Mouse (Mus musculus): Measurements from ENCODE around the gene Pold4. TPM values are rescaled to one million over a fixed set of nuclear protein-coding genes. Genes with fewer than 3 reads are reported as not detected.

Gene Pold4
- polyA plus RNA-seq (2017; shearing (Covaris generic)) = 100 to 1,000 TPM; 107 to 109 TPM

DNA sequence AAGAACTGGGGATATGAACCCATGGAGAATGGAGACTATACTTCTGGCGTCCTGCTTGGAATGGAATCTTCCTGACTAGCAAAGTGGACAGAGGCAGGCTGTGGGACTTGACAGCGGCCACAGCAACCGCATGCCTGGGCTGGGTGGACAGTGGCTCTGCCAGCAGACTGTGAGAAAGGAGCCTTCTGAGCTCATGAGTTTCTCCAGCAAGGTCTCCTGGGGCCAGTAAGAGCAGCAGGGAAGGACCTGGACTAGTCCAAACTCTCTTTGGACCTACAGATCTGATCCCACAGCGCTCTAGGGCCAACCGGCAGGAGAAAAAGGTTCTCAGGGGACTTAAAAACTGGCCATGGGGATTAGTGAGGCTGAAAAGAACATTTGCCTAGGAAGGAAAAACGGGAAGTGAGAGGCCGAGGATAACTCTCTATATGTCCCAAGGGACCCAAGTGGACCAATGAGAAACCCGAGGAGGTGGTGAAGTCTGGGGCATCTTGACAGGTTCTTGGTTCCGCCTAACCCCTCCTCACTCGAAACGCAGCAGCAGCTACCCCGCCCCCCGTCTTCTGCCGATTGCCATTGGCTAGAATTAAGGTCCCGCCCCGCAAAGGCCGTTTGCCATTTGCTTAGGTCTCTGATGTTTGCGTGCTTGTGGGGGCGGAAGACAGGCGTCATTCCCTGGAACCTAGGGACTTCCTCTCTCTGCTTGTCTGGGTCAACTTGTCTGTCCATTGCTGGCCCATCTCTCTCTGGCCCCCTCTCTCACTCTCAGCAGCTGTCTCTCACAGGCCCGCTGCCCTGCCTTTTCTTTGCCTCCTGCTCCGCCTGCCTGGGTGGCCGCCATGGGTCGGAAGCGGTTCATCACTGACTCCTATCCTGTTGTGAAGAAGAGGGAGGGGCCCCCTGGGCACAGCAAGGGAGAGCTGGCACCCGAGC lies at the start of gene Pold4:
Gene Pold4 (plus strand): TSS at position 647 of the 933 bp plus-strand sequence.

GRCm38 (mm10) chr19:4190831-4191334 lies 40.8 kb upstream of the Pold4 start, which contains the start of gene Tbc1d10c:
Tbc1d10c (minus strand) TSS chr19:4191284.

GRCm38 (mm10) chr19:4191528-4192250 lies 40.0 kb upstream of the Pold4 start, which contains the start of gene Ppp1ca:
Ppp1ca (plus strand) TSS chr19:4192065.

GRCm38 (mm10) chr19:4201291-4201909 lies 30.3 kb upstream of the Pold4 start, which contains the start of gene Rad9a:
Rad9a (minus strand) TSS chr19:4201662.

DNA sequence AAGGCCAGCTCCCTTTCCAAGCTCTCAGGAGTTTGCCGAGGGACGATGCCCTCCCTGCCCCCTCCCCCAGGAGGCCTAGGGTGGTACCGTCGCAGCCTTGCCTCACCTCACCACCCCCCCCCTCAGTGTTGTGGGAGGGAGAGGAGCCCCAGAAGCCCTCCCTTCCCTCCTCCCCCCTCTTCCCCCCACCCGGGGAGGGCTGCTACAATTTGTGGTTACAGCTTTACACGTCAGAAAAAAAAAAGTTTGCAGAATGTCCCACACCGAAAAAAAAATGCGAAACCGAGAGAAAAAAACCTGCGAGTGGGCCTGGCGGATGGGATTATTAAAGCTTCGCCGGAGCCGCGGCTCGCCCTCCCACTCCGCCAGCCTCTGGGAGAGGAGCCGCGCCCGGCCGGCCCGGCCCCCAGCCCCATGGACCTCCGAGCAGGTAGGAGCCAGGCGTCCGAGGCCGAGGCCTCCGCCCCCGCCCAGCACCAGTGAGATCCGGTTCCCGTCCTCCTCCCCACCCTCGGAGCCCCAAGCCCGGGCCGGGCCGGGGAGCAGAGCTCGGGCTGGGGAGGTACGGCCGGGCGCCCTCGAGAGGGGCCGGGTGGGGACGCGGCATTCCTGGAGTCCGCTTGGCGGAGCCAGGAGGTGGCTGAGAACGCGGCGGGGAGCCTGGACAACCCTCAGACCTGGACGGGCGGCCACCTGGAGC lies 17.5 kb upstream of the Pold4 start, which contains the start of the genes Clcf1 and AC109138.7:
Gene Clcf1 (plus strand): TSS at position 168 of the 700 bp plus-strand sequence.
Gene AC109138.7 (plus strand): TSS at position 287 of the 700 bp plus-strand sequence.

GRCm38 (mm10) chr19:4268566-4269361 lies 37.1 kb downstream of the Pold4 start, which contains the start of gene Ssh3:
Ssh3 (minus strand) TSS chr19:4269180.

GRCm38 (mm10) chr19:4282898-4283553 lies 51.3 kb downstream of the Pold4 start, which contains the start of gene Ankrd13d:
Ankrd13d (minus strand) TSS chr19:4283137.

Other genes with a start within 250 kb of the Pold4 start
- gene Acy3, start 245.3 kb upstream of the Pold4 start, polyA plus RNA-seq (2017; shearing (Covaris generic)) = under 1 TPM in 1 of 2 experiments, not detected in 1; 0.36 TPM
- 1 to 10 TPM in 1 of 2 experiments, not detected in 1; 1.2 TPM for gene Tbx10, start 239.1 kb upstream of the Pold4 start, polyA plus RNA-seq (2017; shearing (Covaris generic))
- 10 to 100 TPM; 14.8 to 15.3 TPM for gene Nudt8, start 231.3 kb upstream of the Pold4 start, polyA plus RNA-seq (2017; shearing (Covaris generic))
- 1 to 10 TPM; 1.2 to 4.0 TPM for gene Gm49405, start 231.3 kb upstream of the Pold4 start, polyA plus RNA-seq (2017; shearing (Covaris generic))
- gene Doc2g, start 228.6 kb upstream of the Pold4 start, polyA plus RNA-seq (2017; shearing (Covaris generic)) = 1 to 10 TPM in 1 of 2 experiments, under 1 TPM in 1; 0.68 to 4.7 TPM
- gene Ndufv1, start 219.1 kb upstream of the Pold4 start, polyA plus RNA-seq (2017; shearing (Covaris generic)) = 100 to 1,000 TPM; 152 to 159 TPM
- 100 to 1,000 TPM; 537 to 539 TPM for gene Gstp1, start 193.9 kb upstream of the Pold4 start, polyA plus RNA-seq (2017; shearing (Covaris generic))
- gene Gstp2, start 185.9 kb upstream of the Pold4 start, polyA plus RNA-seq (2017; shearing (Covaris generic)) = 10 to 100 TPM in 1 of 2 experiments, 1 to 10 TPM in 1; 3.0 to 16.9 TPM
- gene Gstp3, start 172.3 kb upstream of the Pold4 start, polyA plus RNA-seq (2017; shearing (Covaris generic)) = 100 to 1,000 TPM in 1 of 2 experiments, 10 to 100 TPM in 1; 94.0 to 111 TPM
- not detected for gene Cabp2, start 150.3 kb upstream of the Pold4 start, polyA plus RNA-seq (2017; shearing (Covaris generic))
- 100 to 1,000 TPM; 834 to 888 TPM for gene Cdk2ap2, start 134.7 kb upstream of the Pold4 start, polyA plus RNA-seq (2017; shearing (Covaris generic))
- gene Pitpnm1, start 131.9 kb upstream of the Pold4 start, polyA plus RNA-seq (2017; shearing (Covaris generic)) = 100 to 1,000 TPM; 344 to 350 TPM
- 100 to 1,000 TPM; 182 to 196 TPM for gene Aip, start 106.0 kb upstream of the Pold4 start, polyA plus RNA-seq (2017; shearing (Covaris generic))
- 1 to 10 TPM in 1 of 2 experiments, under 1 TPM in 1; 0.18 to 1.7 TPM for gene Gpr152, start 92.1 kb upstream of the Pold4 start, polyA plus RNA-seq (2017; shearing (Covaris generic))
- gene Cabp4, start 87.9 kb upstream of the Pold4 start, polyA plus RNA-seq (2017; shearing (Covaris generic)) = under 1 TPM; 0.38 to 0.82 TPM
- 100 to 1,000 TPM; 373 to 413 TPM for gene Coro1b, start 83.3 kb upstream of the Pold4 start, polyA plus RNA-seq (2017; shearing (Covaris generic))
- 1,000 to 10,000 TPM; 1,211 to 1,532 TPM for gene Ptprcap, start 78.3 kb upstream of the Pold4 start, polyA plus RNA-seq (2017; shearing (Covaris generic))
- gene Rps6kb2, start 68.5 kb upstream of the Pold4 start, polyA plus RNA-seq (2017; shearing (Covaris generic)) = 10 to 100 TPM; 46.4 to 51.4 TPM
- gene Carns1, start 56.4 kb upstream of the Pold4 start, polyA plus RNA-seq (2017; shearing (Covaris generic)) = 10 to 100 TPM; 19.4 to 27.5 TPM
- 100 to 1,000 TPM; 738 to 929 TPM for gene Tbc1d10c, start 40.6 kb upstream of the Pold4 start, polyA plus RNA-seq (2017; shearing (Covaris generic))
- gene Ppp1ca, start 39.8 kb upstream of the Pold4 start, polyA plus RNA-seq (2017; shearing (Covaris generic)) = 1,000 to 10,000 TPM; 1,029 to 1,265 TPM
- gene Rad9a, start 30.2 kb upstream of the Pold4 start, polyA plus RNA-seq (2017; shearing (Covaris generic)) = 100 to 1,000 TPM in 1 of 2 experiments, 10 to 100 TPM in 1; 59.1 to 116 TPM
- 10 to 100 TPM; 27.4 to 50.0 TPM for gene Clcf1, start 17.7 kb upstream of the Pold4 start, polyA plus RNA-seq (2017; shearing (Covaris generic))
- gene AC109138.7, start 17.5 kb upstream of the Pold4 start, polyA plus RNA-seq (2017; shearing (Covaris generic)) = not detected
- under 1 TPM; 0.23 to 0.65 TPM for gene Ssh3, start 37.3 kb downstream of the Pold4 start, polyA plus RNA-seq (2017; shearing (Covaris generic))
- gene Ankrd13d, start 51.2 kb downstream of the Pold4 start, polyA plus RNA-seq (2017; shearing (Covaris generic)) = 1 to 10 TPM; 5.6 to 7.5 TPM
- gene Grk2, start 74.3 kb downstream of the Pold4 start, polyA plus RNA-seq (2017; shearing (Covaris generic)) = 100 to 1,000 TPM; 240 to 286 TPM
- 10 to 100 TPM; 66.7 to 84.1 TPM for gene Kdm2a, start 166.4 kb downstream of the Pold4 start, polyA plus RNA-seq (2017; shearing (Covaris generic))
- gene Rhod, start 207.5 kb downstream of the Pold4 start, polyA plus RNA-seq (2017; shearing (Covaris generic)) = 1 to 10 TPM; 1.9 to 9.8 TPM
- gene Syt12, start 245.5 kb downstream of the Pold4 start, polyA plus RNA-seq (2017; shearing (Covaris generic)) = 1 to 10 TPM in 1 of 2 experiments, under 1 TPM in 1; 0.12 to 2.6 TPM